Mouse (Mus musculus): ENCODE results near the gene Gm13276. TPM values are rescaled to one million over a fixed set of nuclear protein-coding genes. Genes with fewer than 3 reads are reported as not detected.
"Not testable (repeated sequence)": the region's sequence is repeated elsewhere in the genome, so short reads cannot be mapped to it uniquely, and the experiment has no call there.

The Gm13276 gene
- polyA plus RNA-seq, 1 experiment from 2014 or later, result 0.37 TPM

- Histone ChIP-seq H3K36me3 (ENCODE audit: insufficient read depth, low read length) (no peaks in the 10 kb centered on the region), H3K4me3 (ENCODE audit: low read length) (no peak within 1 kb of the TSS), H3K27ac (ENCODE audit: low read length) (no peak within 1 kb of the TSS), H3K27me3 (ENCODE audit: insufficient read depth, low read length) (no peaks in the 10 kb centered on the region), H3K9ac (replicated peaks; ENCODE audit: low read length) (no peak within 1 kb of the TSS), H3K4me2 (replicated peaks; ENCODE audit: low read depth, low read length) (no peak within 1 kb of the TSS), H3K4me1 (ENCODE audit: insufficient read depth, low read length) (no peaks in the 10 kb centered on the region), H3K9me3 (ENCODE audit: low read length) (no peaks in the 10 kb centered on the region)
- no peak for ATAC-seq (ENCODE audit: low FRiP score, low TSS enrichment)
- 55% methylated on average over 3 of the region's 3 CpGs for WGBS
Observed at GRCm38 (mm10) chr4:88815928-88816327, 30.4 kb downstream of the Gm13276 start, which contains the start of gene Ifna7. Gene Ifna7 (plus strand): TSS chr4:88816228.

GRCm38 (mm10) chr4:88819659-88820058 is 34.1 kb downstream of the Gm13276 start, which contains the start of gene Ifna11:
Gene Ifna11 (plus strand): TSS chr4:88819959.
- Histone ChIP-seq H3K9me3 (ENCODE audit: low read length) (no peaks in the 10 kb centered on the region), H3K4me2 (replicated peaks; ENCODE audit: low read depth, low read length) (no peak within 1 kb of the TSS), H3K36me3 (ENCODE audit: insufficient read depth, low read length) (no peaks in the 10 kb centered on the region), H3K27me3 (ENCODE audit: insufficient read depth, low read length) (no peaks in the 10 kb centered on the region), H3K4me3 (ENCODE audit: low read length) (no peak within 1 kb of the TSS), H3K27ac (ENCODE audit: low read length) (no peak within 1 kb of the TSS), H3K4me1 (ENCODE audit: insufficient read depth, low read length) (no peaks in the 10 kb centered on the region), H3K9ac (replicated peaks; ENCODE audit: low read length) (no peak within 1 kb of the TSS)
- no peak for ATAC-seq (ENCODE audit: low FRiP score, low TSS enrichment)
- 75% methylated on average over 1 of the region's 1 CpGs for WGBS

GRCm38 (mm10) chr4:88822995-88823394 is 37.5 kb downstream of the Gm13276 start:
- ATAC-seq (ENCODE audit: low FRiP score, low TSS enrichment), result no peak
- no peak overlapping the region for H3K9ac ChIP-seq (replicated peaks; ENCODE audit: low read length)
- no peak overlapping the region for H3K4me2 ChIP-seq (replicated peaks; ENCODE audit: low read depth, low read length)
- no peaks in the 10 kb centered on the region for H3K36me3 ChIP-seq (ENCODE audit: insufficient read depth, low read length)
- no peaks in the 10 kb centered on the region for H3K9me3 ChIP-seq (ENCODE audit: low read length)
- no peaks in the 10 kb centered on the region for H3K27me3 ChIP-seq (ENCODE audit: insufficient read depth, low read length)
- no peaks in the 10 kb centered on the region for H3K4me1 ChIP-seq (ENCODE audit: insufficient read depth, low read length)
- H3K4me3 ChIP-seq (ENCODE audit: low read length), result no peak overlapping the region
- WGBS, result 22% methylated on average over 4 of the region's 4 CpGs
- no peak overlapping the region for H3K27ac ChIP-seq (ENCODE audit: low read length)

GRCm38 (mm10) chr4:88827116-88827515 is 41.6 kb downstream of the Gm13276 start, which contains the start of gene Ifna6:
Gene Ifna6 (plus strand): TSS chr4:88827416.
- not testable (repeated sequence) for H3K4me3 ChIP-seq (ENCODE audit: low read length); H3K27ac ChIP-seq (ENCODE audit: low read length); H3K36me3 ChIP-seq (ENCODE audit: insufficient read depth, low read length)

GRCm38 (mm10) chr4:88830523-88830922 is 45.0 kb downstream of the Gm13276 start:
- no peak overlapping the region for H3K4me3 ChIP-seq (ENCODE audit: low read length)
- no peak overlapping the region for H3K4me2 ChIP-seq (replicated peaks; ENCODE audit: low read depth, low read length)
- no peaks in the 10 kb centered on the region for H3K4me1 ChIP-seq (ENCODE audit: insufficient read depth, low read length)
- no peaks in the 10 kb centered on the region for H3K36me3 ChIP-seq (ENCODE audit: insufficient read depth, low read length)
- no peak overlapping the region for H3K9ac ChIP-seq (replicated peaks; ENCODE audit: low read length)
- no peaks in the 10 kb centered on the region for H3K9me3 ChIP-seq (ENCODE audit: low read length)
- no peaks in the 10 kb centered on the region for H3K27me3 ChIP-seq (ENCODE audit: insufficient read depth, low read length)
- no peak for ATAC-seq (ENCODE audit: low FRiP score, low TSS enrichment)
- H3K27ac ChIP-seq (ENCODE audit: low read length), result no peak overlapping the region
- WGBS, result 27% methylated on average over 4 of the region's 4 CpGs

More at GRCm38 (mm10) chr4:88827116-88827515, 41.6 kb downstream of the Gm13276 start, which contains the start of gene Ifna6:
- H3K27me3 ChIP-seq (ENCODE audit: insufficient read depth, low read length); H3K9ac ChIP-seq (replicated peaks; ENCODE audit: low read length); H3K4me2 ChIP-seq (replicated peaks; ENCODE audit: low read depth, low read length); H3K4me1 ChIP-seq (ENCODE audit: insufficient read depth, low read length); H3K9me3 ChIP-seq (ENCODE audit: low read length); ATAC-seq (ENCODE audit: low FRiP score, low TSS enrichment): not testable (repeated sequence)

- H3K9ac ChIP-seq (replicated peaks; ENCODE audit: low read length); H3K27me3 ChIP-seq (ENCODE audit: insufficient read depth, low read length); ATAC-seq (ENCODE audit: low FRiP score, low TSS enrichment); H3K4me2 ChIP-seq (replicated peaks; ENCODE audit: low read depth, low read length); H3K36me3 ChIP-seq (ENCODE audit: insufficient read depth, low read length); H3K4me1 ChIP-seq (ENCODE audit: insufficient read depth, low read length); H3K9me3 ChIP-seq (ENCODE audit: low read length); H3K27ac ChIP-seq (ENCODE audit: low read length); H3K4me3 ChIP-seq (ENCODE audit: low read length): not testable (repeated sequence)
- WGBS, result 100% methylated on average over 1 of the region's 1 CpGs
Observed at GRCm38 (mm10) chr4:88835225-88835624, 49.7 kb downstream of the Gm13276 start, which contains the start of gene Ifna5. Gene Ifna5 (plus strand): TSS chr4:88835525.

Other genes starting within 250 kb of the Gm13276 start
- not detected in 2 replicates for gene Ifna15, start 227.5 kb upstream of the Gm13276 start, polyA plus RNA-seq (2015; fragmentation: Nextera tagmentation; extraction: Ambion mirVana)
- not detected in 2 replicates for gene Ifna14, start 213.9 kb upstream of the Gm13276 start, polyA plus RNA-seq (2015; fragmentation: Nextera tagmentation; extraction: Ambion mirVana)
- gene Ifna9, start 193.3 kb upstream of the Gm13276 start, polyA plus RNA-seq (2015; fragmentation: Nextera tagmentation; extraction: Ambion mirVana), result not detected in 2 replicates
- not detected in 2 replicates for gene Ifna12, start 182.3 kb upstream of the Gm13276 start, polyA plus RNA-seq (2015; fragmentation: Nextera tagmentation; extraction: Ambion mirVana)
- gene C87499, start 151.3 kb upstream of the Gm13276 start, polyA plus RNA-seq (2015; fragmentation: Nextera tagmentation; extraction: Ambion mirVana), result not detected in 2 replicates
- not detected in 2 replicates for gene Ifna13, start 141.2 kb upstream of the Gm13276 start, polyA plus RNA-seq (2015; fragmentation: Nextera tagmentation; extraction: Ambion mirVana)
- gene Ifna16, start 108.8 kb upstream of the Gm13276 start, polyA plus RNA-seq (2015; fragmentation: Nextera tagmentation; extraction: Ambion mirVana), result not detected in 2 replicates
- not detected in 2 replicates for gene Ifna2, start 101.8 kb upstream of the Gm13276 start, polyA plus RNA-seq (2015; fragmentation: Nextera tagmentation; extraction: Ambion mirVana)
- not detected in 2 replicates for gene Ifnab, start 94.3 kb upstream of the Gm13276 start, polyA plus RNA-seq (2015; fragmentation: Nextera tagmentation; extraction: Ambion mirVana)
- 1.3 and 1.4 TPM in 2 replicates for gene Gm26566, start 63.9 kb upstream of the Gm13276 start, polyA plus RNA-seq (2015; fragmentation: Nextera tagmentation; extraction: Ambion mirVana)
- gene Klhl9, start 63.2 kb upstream of the Gm13276 start, polyA plus RNA-seq (2015; fragmentation: Nextera tagmentation; extraction: Ambion mirVana), result 95.4 and 97.6 TPM in 2 replicates
- not detected in 2 replicates for gene Gm13271, start 30.8 kb upstream of the Gm13276 start, polyA plus RNA-seq (2015; fragmentation: Nextera tagmentation; extraction: Ambion mirVana)
- gene Gm13283, start 25.6 kb upstream of the Gm13276 start, polyA plus RNA-seq (2015; fragmentation: Nextera tagmentation; extraction: Ambion mirVana), result 0.31 and 0.36 TPM in 2 replicates
- gene Gm13290, start 11.9 kb upstream of the Gm13276 start, polyA plus RNA-seq (2015; fragmentation: Nextera tagmentation; extraction: Ambion mirVana), result not detected in 2 replicates
- not detected in 2 replicates for gene Gm13289, start 8.8 kb upstream of the Gm13276 start, polyA plus RNA-seq (2015; fragmentation: Nextera tagmentation; extraction: Ambion mirVana)
- gene Gm13272, start 5.9 kb upstream of the Gm13276 start, polyA plus RNA-seq (2015; fragmentation: Nextera tagmentation; extraction: Ambion mirVana), result not detected in 2 replicates
- gene Ifnz, start 3.6 kb upstream of the Gm13276 start, polyA plus RNA-seq (2015; fragmentation: Nextera tagmentation; extraction: Ambion mirVana), result 0.58 TPM in 1 of 2 replicates, not detected in the other
- not detected in 2 replicates for gene Gm13277, start 2.9 kb downstream of the Gm13276 start, polyA plus RNA-seq (2015; fragmentation: Nextera tagmentation; extraction: Ambion mirVana)
- gene Gm13278, start 5.8 kb downstream of the Gm13276 start, polyA plus RNA-seq (2015; fragmentation: Nextera tagmentation; extraction: Ambion mirVana), result not detected in 2 replicates
- not detected in 2 replicates for gene Gm13275, start 8.8 kb downstream of the Gm13276 start, polyA plus RNA-seq (2015; fragmentation: Nextera tagmentation; extraction: Ambion mirVana)
- not detected in 2 replicates for gene Gm13279, start 11.7 kb downstream of the Gm13276 start, polyA plus RNA-seq (2015; fragmentation: Nextera tagmentation; extraction: Ambion mirVana)
- 0.96 and 1.8 TPM in 2 replicates for gene Gm13285, start 14.0 kb downstream of the Gm13276 start, polyA plus RNA-seq (2015; fragmentation: Nextera tagmentation; extraction: Ambion mirVana)
- not detected in 2 replicates for gene Gm13287, start 17.5 kb downstream of the Gm13276 start, polyA plus RNA-seq (2015; fragmentation: Nextera tagmentation; extraction: Ambion mirVana)
- gene Gm13288, start 19.8 kb downstream of the Gm13276 start, polyA plus RNA-seq (2015; fragmentation: Nextera tagmentation; extraction: Ambion mirVana), result 0.05 TPM in 1 of 2 replicates, not detected in the other
- not detected in 2 replicates for gene Ifna7, start 30.5 kb downstream of the Gm13276 start, polyA plus RNA-seq (2015; fragmentation: Nextera tagmentation; extraction: Ambion mirVana)
- gene Ifna11, start 34.2 kb downstream of the Gm13276 start, polyA plus RNA-seq (2015; fragmentation: Nextera tagmentation; extraction: Ambion mirVana), result not detected in 2 replicates
- not detected in 2 replicates for gene Ifna6, start 41.7 kb downstream of the Gm13276 start, polyA plus RNA-seq (2015; fragmentation: Nextera tagmentation; extraction: Ambion mirVana)
- gene Ifna5, start 49.8 kb downstream of the Gm13276 start, polyA plus RNA-seq (2015; fragmentation: Nextera tagmentation; extraction: Ambion mirVana), result not detected in 2 replicates
- gene Ifna4, start 56.2 kb downstream of the Gm13276 start, polyA plus RNA-seq (2015; fragmentation: Nextera tagmentation; extraction: Ambion mirVana), result not detected in 2 replicates
- not detected in 2 replicates for gene Ifna1, start 64.4 kb downstream of the Gm13276 start, polyA plus RNA-seq (2015; fragmentation: Nextera tagmentation; extraction: Ambion mirVana)
- not detected in 2 replicates for gene Ifne, start 94.5 kb downstream of the Gm13276 start, polyA plus RNA-seq (2015; fragmentation: Nextera tagmentation; extraction: Ambion mirVana)

Measured in kidney, embryonic 16.5 days (tissue).